Mouse (Mus musculus): Measurements from ENCODE around the gene Ago3. TPM values are rescaled to one million over a fixed set of nuclear protein-coding genes. Genes with fewer than 3 reads are reported as not detected.

Ago3 gene
- polyA plus RNA-seq, 1 experiment = 20.7 TPM

GRCm38 (mm10) chr4:126412526-126412925, 16.8 kb downstream of the Ago3 start:
- Histone ChIP-seq H3K27me3 (ENCODE audit: control insufficient read depth, insufficient read depth, low read length, poor library complexity, severe bottlenecking) (no peaks in the 10 kb centered on the region), H3K27ac (ENCODE audit: insufficient read depth, low read length) (no peak overlapping the region), H3K4me1 (ENCODE audit: control insufficient read depth, insufficient read depth, low read length) (no peaks in the 10 kb centered on the region), H3K9me3 (replicated peaks; ENCODE audit: control insufficient read depth, insufficient read depth, low read length, poor library complexity, severe bottlenecking) (no peaks in the 10 kb centered on the region), H3K4me3 (ENCODE audit: low read depth, low read length) (no peak overlapping the region), H3K9ac (ENCODE audit: low read depth, poor library complexity, severe bottlenecking) (no peak overlapping the region), H3K36me3 (ENCODE audit: control insufficient read depth, insufficient read depth, low read length, poor library complexity, severe bottlenecking) (no peaks in the 10 kb centered on the region)
- TF ChIP-seq CTCF (IDR thresholded peaks at IDR 0.05; ENCODE audit: low read depth, low read length) (no peak), POLR2A (IDR thresholded peaks at IDR 0.05; ENCODE audit: insufficient read depth, low read length) (no peak), EP300 (IDR thresholded peaks at IDR 0.05; ENCODE audit: insufficient read depth, low read depth, low read length) (no peak)

- H3K4me3 ChIP-seq (ENCODE audit: low read depth, low read length) = no peak overlapping the region
- no peaks in the 10 kb centered on the region for H3K9me3 ChIP-seq (replicated peaks; ENCODE audit: control insufficient read depth, insufficient read depth, low read length, poor library complexity, severe bottlenecking)
- H3K27me3 ChIP-seq (ENCODE audit: control insufficient read depth, insufficient read depth, low read length, poor library complexity, severe bottlenecking) = no peaks in the 10 kb centered on the region
- H3K27ac ChIP-seq (ENCODE audit: insufficient read depth, low read length) = no peak overlapping the region
- 0 out of 2 replicates have a peak, but pooled peaks cover 2% of the 10 kb centered on the region for H3K36me3 ChIP-seq (ENCODE audit: control insufficient read depth, insufficient read depth, low read length, poor library complexity, severe bottlenecking)
- TF ChIP-seq POLR2A (IDR thresholded peaks at IDR 0.05; ENCODE audit: insufficient read depth, low read length) = no peak
- TF ChIP-seq CTCF (IDR thresholded peaks at IDR 0.05; ENCODE audit: low read depth, low read length) = no peak
- TF ChIP-seq EP300 (IDR thresholded peaks at IDR 0.05; ENCODE audit: insufficient read depth, low read depth, low read length) = no peak
- no peaks in the 10 kb centered on the region for H3K4me1 ChIP-seq (ENCODE audit: control insufficient read depth, insufficient read depth, low read length)
- H3K9ac ChIP-seq (ENCODE audit: low read depth, poor library complexity, severe bottlenecking) = no peak overlapping the region
These were observed 57.9 kb downstream of the Ago3 start for GRCm38 (mm10) chr4:126371497-126371896.

- Histone ChIP-seq H3K4me3 (ENCODE audit: low read depth, low read length) (no peak overlapping the region), H3K4me1 (ENCODE audit: control insufficient read depth, insufficient read depth, low read length) (no peaks in the 10 kb centered on the region), H3K27ac (ENCODE audit: insufficient read depth, low read length) (no peak overlapping the region), H3K36me3 (ENCODE audit: control insufficient read depth, insufficient read depth, low read length, poor library complexity, severe bottlenecking) (peaks cover 7% of the 10 kb centered on the region), H3K9me3 (replicated peaks; ENCODE audit: control insufficient read depth, insufficient read depth, low read length, poor library complexity, severe bottlenecking) (peaks cover 14% of the 10 kb centered on the region), H3K9ac (ENCODE audit: low read depth, poor library complexity, severe bottlenecking) (no peak overlapping the region), H3K27me3 (ENCODE audit: control insufficient read depth, insufficient read depth, low read length, poor library complexity, severe bottlenecking) (no peaks in the 10 kb centered on the region)
- no peak for TF ChIP-seq EP300 (IDR thresholded peaks at IDR 0.05; ENCODE audit: insufficient read depth, low read depth, low read length)
These were observed 69.3 kb downstream of the Ago3 start for GRCm38 (mm10) chr4:126360069-126360468.

GRCm38 (mm10) chr4:126343451-126343850, 85.9 kb downstream of the Ago3 start:
- no peaks in the 10 kb centered on the region for H3K27me3 ChIP-seq (ENCODE audit: control insufficient read depth, insufficient read depth, low read length, poor library complexity, severe bottlenecking)
- no peak overlapping the region for H3K9ac ChIP-seq (ENCODE audit: low read depth, poor library complexity, severe bottlenecking)
- H3K36me3 ChIP-seq (ENCODE audit: control insufficient read depth, insufficient read depth, low read length, poor library complexity, severe bottlenecking) = peaks cover 4% of the 10 kb centered on the region; the same call in 1 of the 2 replicates
- TF ChIP-seq EP300 (IDR thresholded peaks at IDR 0.05; ENCODE audit: insufficient read depth, low read depth, low read length) (no peak), CTCF (IDR thresholded peaks at IDR 0.05; ENCODE audit: low read depth, low read length) (no peak), POLR2A (IDR thresholded peaks at IDR 0.05; ENCODE audit: insufficient read depth, low read length) (no peak)
- peaks cover 2% of the 10 kb centered on the region for H3K4me1 ChIP-seq (ENCODE audit: control insufficient read depth, insufficient read depth, low read length)
- no peak overlapping the region for H3K27ac ChIP-seq (ENCODE audit: insufficient read depth, low read length)
- H3K9me3 ChIP-seq (replicated peaks; ENCODE audit: control insufficient read depth, insufficient read depth, low read length, poor library complexity, severe bottlenecking) = no peaks in the 10 kb centered on the region
- H3K4me3 ChIP-seq (ENCODE audit: low read depth, low read length) = no peak overlapping the region

- no peak overlapping the region for H3K4me3 ChIP-seq (ENCODE audit: low read depth, low read length)
- H3K36me3 ChIP-seq (ENCODE audit: control insufficient read depth, insufficient read depth, low read length, poor library complexity, severe bottlenecking) = no peaks in the 10 kb centered on the region; the same call in 1 of the 2 replicates
- H3K9ac ChIP-seq (ENCODE audit: low read depth, poor library complexity, severe bottlenecking) = no peak overlapping the region
- no peak for TF ChIP-seq EP300 (IDR thresholded peaks at IDR 0.05; ENCODE audit: insufficient read depth, low read depth, low read length)
- no peak for TF ChIP-seq CTCF (IDR thresholded peaks at IDR 0.05; ENCODE audit: low read depth, low read length)
- TF ChIP-seq POLR2A (IDR thresholded peaks at IDR 0.05; ENCODE audit: insufficient read depth, low read length) = no peak
- H3K27me3 ChIP-seq (ENCODE audit: control insufficient read depth, insufficient read depth, low read length, poor library complexity, severe bottlenecking) = no peaks in the 10 kb centered on the region
- peaks cover 3% of the 10 kb centered on the region for H3K4me1 ChIP-seq (ENCODE audit: control insufficient read depth, insufficient read depth, low read length)
- peak overlapping the region; percentile 92 for H3K27ac ChIP-seq (ENCODE audit: insufficient read depth, low read length)
- no peaks in the 10 kb centered on the region for H3K9me3 ChIP-seq (replicated peaks; ENCODE audit: control insufficient read depth, insufficient read depth, low read length, poor library complexity, severe bottlenecking)
These were observed 89.9 kb downstream of the Ago3 start for GRCm38 (mm10) chr4:126339461-126339860.

GRCm38 (mm10) chr4:126332358-126332757, 97.0 kb downstream of the Ago3 start:
- peaks cover 1% of the 10 kb centered on the region for H3K4me1 ChIP-seq (ENCODE audit: control insufficient read depth, insufficient read depth, low read length)
- H3K4me3 ChIP-seq (ENCODE audit: low read depth, low read length) = no peak overlapping the region
- H3K36me3 ChIP-seq (ENCODE audit: control insufficient read depth, insufficient read depth, low read length, poor library complexity, severe bottlenecking) = no peaks in the 10 kb centered on the region
- no peak for TF ChIP-seq EP300 (IDR thresholded peaks at IDR 0.05; ENCODE audit: insufficient read depth, low read depth, low read length)
- TF ChIP-seq CTCF (IDR thresholded peaks at IDR 0.05; ENCODE audit: low read depth, low read length) = peak; percentile 83
- no peaks in the 10 kb centered on the region for H3K9me3 ChIP-seq (replicated peaks; ENCODE audit: control insufficient read depth, insufficient read depth, low read length, poor library complexity, severe bottlenecking)
- H3K9ac ChIP-seq (ENCODE audit: low read depth, poor library complexity, severe bottlenecking) = no peak overlapping the region
- H3K27me3 ChIP-seq (ENCODE audit: control insufficient read depth, insufficient read depth, low read length, poor library complexity, severe bottlenecking) = no peaks in the 10 kb centered on the region
- no peak overlapping the region for H3K27ac ChIP-seq (ENCODE audit: insufficient read depth, low read length)
